Mouse (Mus musculus) brain, embryonic 14.5 days (tissue): ENCODE results near the gene Cnfn.

Experiments
- CTCF ChIP-seq: fragments of 200-500 bp; IDR thresholded peaks from 2 replicates; pipeline ENCODE4 v1.5.1; 2012; ENCODE audit warnings: inconsistent platforms, mild to moderate bottlenecking, moderate library complexity, borderline replicate concordance; ENCODE audit not compliant: insufficient read depth, insufficient read length; ENCODE audit errors: extremely low read depth
- POLR2A ChIP-seq: fragments of 200-500 bp; IDR thresholded peaks from 2 replicates; pipeline ENCODE4 v1.6.1; 2012; ENCODE audit warnings: mild to moderate bottlenecking, inconsistent platforms, borderline replicate concordance; ENCODE audit not compliant: poor library complexity, insufficient read depth, insufficient read length, severe bottlenecking; ENCODE audit errors: extremely low read depth

DNA sequence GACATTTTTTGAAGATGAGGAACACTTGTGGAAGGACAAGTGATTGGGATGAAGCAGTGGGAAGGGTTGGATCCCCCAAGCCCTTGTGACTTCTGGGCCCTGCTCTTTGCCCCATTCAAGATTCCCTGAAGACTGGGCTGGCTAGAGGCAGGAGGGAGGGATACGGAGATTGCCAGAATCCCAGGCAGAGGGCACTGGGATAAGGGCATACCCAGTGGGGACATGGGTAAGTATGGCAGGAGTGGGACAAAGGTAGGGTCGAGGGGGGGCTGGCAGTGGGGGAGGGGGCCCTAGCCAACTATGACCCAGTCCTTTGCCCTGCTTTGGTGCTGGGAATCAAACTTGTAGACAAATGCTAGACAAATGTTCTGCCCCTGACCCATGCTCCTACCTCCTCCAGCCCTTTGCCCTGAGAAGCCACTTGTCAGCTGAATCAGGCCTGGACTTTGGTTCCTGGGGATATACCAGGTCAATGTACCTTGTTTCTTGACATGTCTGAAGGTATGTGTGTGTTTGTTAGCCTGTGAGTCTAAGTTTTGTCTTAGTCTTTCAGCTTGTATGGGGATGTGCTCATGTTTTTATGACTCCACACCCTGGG, 22.4 kb upstream of the Cnfn start:
- TF ChIP-seq CTCF (no peak), POLR2A (no peak)
